Mouse (Mus musculus) hindbrain, embryonic 14.5 days (tissue): ENCODE data around the gene 2010111I01Rik. TPM values are rescaled to one million over a fixed set of nuclear protein-coding genes. Genes with fewer than 3 reads are reported as not detected.
"Not testable (repeated sequence)": the region's sequence is repeated elsewhere in the genome, so short reads cannot be mapped to it uniquely, and the experiment has no call there.

ENCODE experiments used
- ATAC-seq: fragments of 200-750 bp; cut with Nextera tagmentation; 2 replicates; pipeline ENCODE4 v1.8.0; 2017; ENCODE audit warnings: moderate number of reproducible peaks, mild to moderate bottlenecking, moderate TSS enrichment, moderate library complexity; ENCODE audit not compliant: low FRiP score
- DNase-seq: peaks from one replicate; pipeline ENCODE4 v3.0.0-alpha.2; 2015; ENCODE audit warnings: low spot score
- H3K27ac ChIP-seq: fragments of 300-500 bp; sonication (generic); 2 replicates; pipeline ENCODE4 v1.5.1; 2014; ENCODE audit warnings: mild to moderate bottlenecking, moderate library complexity
- H3K27me3 ChIP-seq: fragments of 300-500 bp; sonication (generic); 2 replicates; pipeline ENCODE4 v1.6.1; 2014; ENCODE audit warnings: mild to moderate bottlenecking, low read length, mixed read lengths; ENCODE audit not compliant: control insufficient read depth, insufficient read depth
- H3K36me3 ChIP-seq: fragments of 300-500 bp; sonication (generic); replicated peaks from 2 replicates; pipeline ENCODE4 v1.6.1; 2014; ENCODE audit not compliant: control insufficient read depth, insufficient read depth
- H3K4me1 ChIP-seq: fragments of 300-500 bp; sonication (generic); replicated peaks from 2 replicates; pipeline ENCODE4 v1.6.1; 2014; ENCODE audit warnings: antibody characterized with exemption, low read length, mixed read lengths; ENCODE audit not compliant: control insufficient read depth, insufficient read depth
- H3K4me2 ChIP-seq: fragments of 300-500 bp; sonication (generic); replicated peaks from 2 replicates; pipeline ENCODE4 v1.6.1; 2014; ENCODE audit warnings: mild to moderate bottlenecking, moderate library complexity
- H3K4me3 ChIP-seq: fragments of 300-500 bp; sonication (generic); replicated peaks from 2 replicates; pipeline ENCODE4 v1.5.1; 2014; ENCODE audit warnings: mild to moderate bottlenecking, low read length
- H3K9ac ChIP-seq: fragments of 300-500 bp; sonication (generic); 2 replicates; pipeline ENCODE4 v1.6.1; 2014
- H3K9me3 ChIP-seq: fragments of 300-500 bp; sonication (generic); 2 replicates; pipeline ENCODE4 v1.6.1; 2016; ENCODE audit warnings: low read length; ENCODE audit not compliant: control insufficient read depth
- WGBS: fragments of 180-500 bp; shearing (Covaris S2); extraction: QIAGEN DNeasy Blood & Tissue Kit; methylation state at CpG from one replicate; pipeline ENCODE4 v1.1.7; 2014; 5-methylcytosine and 5-hydroxymethylcytosine counted together
- polyA plus RNA-seq: library from polyadenylated mRNA; unstranded; fragments of >200 nt; fragmentation: Nextera tagmentation; extraction: Ambion mirVana; gene quantifications from 2 replicates; pipeline ENCODE4 v1.2.1, GENCODE M21; 2014

Gene 2010111I01Rik
- polyA plus RNA-seq, 1 experiment from 2014 or later: 32.6 TPM

DNA sequence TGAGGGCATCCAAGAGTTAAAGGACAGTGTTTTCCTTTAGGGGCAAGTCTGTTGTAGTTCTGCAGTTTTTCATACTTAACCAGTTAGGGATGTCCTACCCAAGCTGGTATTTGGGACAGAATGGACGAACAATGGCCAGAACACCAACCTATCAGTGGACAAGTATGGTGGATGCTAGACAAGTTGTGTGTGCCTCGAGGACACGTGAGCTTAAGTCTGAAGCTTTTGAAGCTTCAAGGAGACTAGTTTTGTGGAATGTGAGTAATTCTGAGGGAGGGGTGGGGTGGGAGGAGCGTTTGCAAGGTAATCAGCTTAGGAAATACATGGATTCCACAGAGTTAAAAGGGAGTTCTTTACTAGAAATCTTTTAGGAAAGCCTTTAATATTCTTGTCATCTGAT, 115.5 kb downstream of the 2010111I01Rik start:
- Histone ChIP-seq H3K9me3 (no peaks in the 10 kb centered on the region), H3K27me3 (no peaks in the 10 kb centered on the region), H3K4me1 (no peaks in the 10 kb centered on the region), H3K4me3 (no peak overlapping the region), H3K9ac (no peak overlapping the region), H3K27ac (no peak overlapping the region), H3K4me2 (no peak overlapping the region), H3K36me3 (no peaks in the 10 kb centered on the region)
- DNase-seq: no peak
- 63% methylated on average over 4 of the region's 4 CpGs for WGBS
- no peak for ATAC-seq

DNA sequence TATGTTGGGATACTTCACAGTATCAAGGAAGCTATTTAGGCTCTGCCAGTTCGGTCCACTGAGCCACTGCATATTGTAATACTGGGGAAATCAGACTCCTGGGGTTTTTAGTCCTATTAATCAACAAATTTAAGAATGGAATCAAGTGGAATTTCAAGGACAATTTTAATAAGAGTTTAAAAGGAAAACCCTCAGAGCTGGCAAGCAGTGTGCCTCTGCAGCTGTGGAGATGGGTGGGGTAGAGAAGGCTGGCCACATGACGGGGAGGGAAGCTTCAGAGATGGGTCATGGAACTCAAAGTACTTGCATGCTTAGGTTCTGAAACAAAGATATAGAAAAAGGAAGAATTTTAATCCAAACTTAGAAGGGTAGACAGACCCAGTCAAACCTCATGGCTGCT, 116.1 kb downstream of the 2010111I01Rik start:
- no peak overlapping the region for H3K27ac ChIP-seq
- no peak overlapping the region for H3K9ac ChIP-seq
- ATAC-seq: no peak
- DNase-seq: no peak
- no peaks in the 10 kb centered on the region for H3K4me1 ChIP-seq
- 92% methylated on average over 2 of the region's 2 CpGs for WGBS
- H3K36me3 ChIP-seq: no peaks in the 10 kb centered on the region
- H3K4me2 ChIP-seq: no peak overlapping the region
- no peaks in the 10 kb centered on the region for H3K27me3 ChIP-seq
- H3K9me3 ChIP-seq: no peaks in the 10 kb centered on the region
- no peak overlapping the region for H3K4me3 ChIP-seq

DNA sequence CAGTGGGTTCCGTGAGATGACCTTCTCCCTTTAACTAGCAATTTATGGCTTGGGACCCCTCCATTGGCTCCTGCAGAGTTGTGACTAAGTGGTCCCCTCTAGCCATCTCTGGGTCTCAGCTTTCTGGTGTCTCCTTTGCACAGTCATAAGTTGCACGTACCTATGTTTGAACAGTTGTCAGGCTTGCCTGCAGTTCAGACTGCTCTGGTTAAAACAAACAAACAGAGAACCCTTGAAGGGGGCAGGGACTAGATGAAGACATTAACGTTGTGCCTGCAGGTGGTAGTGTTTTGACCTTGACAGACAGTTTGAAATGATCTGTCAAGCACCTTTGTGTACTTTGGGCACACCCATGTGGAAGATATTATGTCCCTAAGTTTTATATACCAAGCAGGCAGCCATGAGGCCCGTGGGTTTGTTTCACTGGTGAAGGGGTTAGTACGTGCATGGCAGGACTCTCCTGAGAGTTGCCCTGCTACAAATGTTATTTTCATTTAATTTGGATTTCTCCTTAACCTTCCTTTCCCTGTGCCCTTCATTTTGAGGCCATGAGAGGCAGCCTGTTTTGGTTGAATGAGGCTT, 118.0 kb downstream of the 2010111I01Rik start:
- Histone ChIP-seq H3K9me3 (no peaks in the 10 kb centered on the region), H3K4me1 (no peaks in the 10 kb centered on the region), H3K36me3 (no peaks in the 10 kb centered on the region), H3K4me3 (no peak overlapping the region), H3K27me3 (no peaks in the 10 kb centered on the region), H3K4me2 (no peak overlapping the region), H3K27ac (no peak overlapping the region), H3K9ac (no peak overlapping the region)
- no peak for ATAC-seq
- DNase-seq: no peak
- WGBS: 64% methylated on average over 5 of the region's 5 CpGs

DNA sequence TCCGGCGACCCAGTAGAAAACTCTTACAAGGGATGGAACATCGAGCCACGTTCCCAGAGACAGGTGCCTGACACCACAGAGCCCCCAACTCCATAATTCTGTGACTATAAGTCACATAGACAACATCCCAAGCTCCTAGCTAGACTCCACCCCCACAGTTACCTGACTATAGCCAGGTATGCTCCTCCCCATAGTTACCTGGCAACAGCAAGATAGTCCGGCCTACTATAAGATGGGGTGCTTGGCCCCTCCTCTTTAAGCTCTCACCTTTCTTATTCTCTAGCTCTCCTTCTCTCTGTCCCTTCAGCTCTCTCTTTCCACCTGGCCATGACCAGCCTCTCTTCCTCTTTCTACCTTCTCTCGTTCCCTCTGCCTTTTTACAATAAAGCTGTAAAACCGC, 118.4 kb downstream of the 2010111I01Rik start:
- not testable (repeated sequence) for ATAC-seq, H3K4me2 ChIP-seq, H3K9ac ChIP-seq, H3K36me3 ChIP-seq, H3K4me3 ChIP-seq, H3K27me3 ChIP-seq, H3K9me3 ChIP-seq, H3K4me1 ChIP-seq, DNase-seq, H3K27ac ChIP-seq
- WGBS: 79% methylated on average over 7 of the region's 7 CpGs

DNA sequence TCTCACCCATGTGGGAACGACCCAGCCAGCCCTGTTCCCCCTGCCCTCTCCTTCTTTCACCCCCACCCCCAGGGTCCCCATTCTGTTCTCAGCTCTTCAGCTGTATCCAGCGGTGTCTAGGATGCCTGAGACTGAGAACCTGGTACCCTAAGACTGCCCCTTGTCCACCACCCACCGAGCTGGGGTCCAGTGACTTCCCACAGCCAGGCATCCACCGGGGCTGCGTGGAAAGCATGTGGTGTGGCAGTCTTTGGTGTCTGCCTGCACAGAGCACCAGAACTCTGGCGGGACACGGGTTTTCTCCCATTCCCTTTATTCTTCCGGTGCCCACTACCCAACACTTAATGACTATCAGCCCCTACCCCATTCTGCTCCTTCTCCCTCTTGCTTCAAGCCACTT, 119.0 kb downstream of the 2010111I01Rik start:
- H3K4me3 ChIP-seq: no peak overlapping the region

DNA sequence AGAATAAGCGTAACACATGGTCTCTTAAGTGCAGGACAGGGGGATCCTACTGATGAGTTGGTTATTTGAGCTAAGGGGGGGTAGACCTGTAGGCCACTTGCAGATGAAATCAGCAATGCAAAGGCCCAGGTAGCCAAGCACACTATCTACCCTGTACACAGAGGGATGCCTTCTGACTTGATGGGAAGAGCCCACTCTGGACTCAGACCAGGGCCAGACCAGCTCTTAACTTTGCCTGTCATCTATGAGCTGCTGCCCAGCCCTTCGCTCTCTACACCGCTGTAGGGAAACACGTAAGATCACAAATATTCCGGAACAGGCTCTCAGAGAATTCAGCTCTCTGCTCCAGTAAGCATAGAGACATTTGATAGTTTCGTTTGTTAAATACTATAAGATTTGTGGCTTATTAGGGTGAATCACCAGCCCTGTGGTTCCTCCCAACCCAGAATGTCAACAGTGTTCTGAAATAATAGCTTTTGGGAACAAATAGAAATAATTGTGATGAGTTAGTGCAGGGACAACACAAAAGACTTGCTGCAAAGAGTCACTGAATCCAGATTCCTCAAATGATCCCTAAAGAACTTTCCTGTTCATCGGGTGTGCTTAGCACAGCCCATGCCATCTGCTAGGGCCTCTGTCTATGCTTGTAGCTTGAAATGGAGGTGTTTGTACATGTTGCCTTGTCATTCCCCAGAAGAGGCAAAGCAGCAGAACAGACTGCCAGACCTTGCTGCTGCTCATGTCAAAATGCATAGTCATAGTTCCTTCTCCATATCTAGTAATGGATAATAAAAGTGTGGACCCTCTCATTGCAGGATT, 123.4 kb downstream of the 2010111I01Rik start:
- no peaks in the 10 kb centered on the region for H3K9me3 ChIP-seq
- ATAC-seq (no peak), DNase-seq (no peak)
- no peak overlapping the region for H3K4me3 ChIP-seq
- no peak overlapping the region for H3K9ac ChIP-seq
- no peaks in the 10 kb centered on the region for H3K27me3 ChIP-seq
- no peak overlapping the region for H3K27ac ChIP-seq
- H3K36me3 ChIP-seq: no peaks in the 10 kb centered on the region
- no peak overlapping the region for H3K4me2 ChIP-seq
- H3K4me1 ChIP-seq: no peaks in the 10 kb centered on the region
- WGBS: 93% methylated on average over 7 of the region's 7 CpGs

More for the DNA sequence above, 119.0 kb downstream of the 2010111I01Rik start:
- Histone ChIP-seq H3K4me2 (no peak overlapping the region), H3K36me3 (no peaks in the 10 kb centered on the region), H3K4me1 (no peaks in the 10 kb centered on the region), H3K9ac (no peak overlapping the region), H3K27ac (no peak overlapping the region), H3K27me3 (no peaks in the 10 kb centered on the region), H3K9me3 (no peaks in the 10 kb centered on the region)
- WGBS: 76% methylated on average over 8 of the region's 8 CpGs
- ATAC-seq (no peak), DNase-seq (no peak)

DNA sequence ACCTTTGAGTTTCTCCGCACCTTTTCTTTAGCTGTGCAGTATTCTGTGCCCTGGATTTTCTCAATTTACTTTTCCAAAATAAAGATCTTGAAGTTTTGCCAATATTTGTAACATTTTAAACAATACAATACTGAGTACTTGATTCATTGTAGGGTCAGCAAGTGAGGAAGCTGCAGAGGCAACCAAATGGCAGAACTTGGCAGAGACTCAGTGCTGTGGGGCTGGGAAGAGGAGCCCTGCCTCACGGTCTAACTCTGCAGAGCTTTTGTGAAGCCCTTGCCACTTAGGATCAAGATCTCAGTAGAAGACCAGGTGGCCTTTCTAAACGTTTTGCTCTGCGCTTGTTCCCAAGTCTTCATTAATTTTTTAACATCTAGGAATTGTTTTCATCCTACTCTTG, 124.8 kb downstream of the 2010111I01Rik start:
- Histone ChIP-seq H3K36me3 (no peaks in the 10 kb centered on the region), H3K9ac (no peak overlapping the region), H3K4me3 (no peak overlapping the region), H3K9me3 (no peaks in the 10 kb centered on the region), H3K27me3 (no peaks in the 10 kb centered on the region), H3K4me2 (no peak overlapping the region), H3K4me1 (no peaks in the 10 kb centered on the region), H3K27ac (no peak overlapping the region)
- DNase-seq (no peak), ATAC-seq (no peak)
- WGBS: 78% methylated on average over 4 of the region's 4 CpGs

DNA sequence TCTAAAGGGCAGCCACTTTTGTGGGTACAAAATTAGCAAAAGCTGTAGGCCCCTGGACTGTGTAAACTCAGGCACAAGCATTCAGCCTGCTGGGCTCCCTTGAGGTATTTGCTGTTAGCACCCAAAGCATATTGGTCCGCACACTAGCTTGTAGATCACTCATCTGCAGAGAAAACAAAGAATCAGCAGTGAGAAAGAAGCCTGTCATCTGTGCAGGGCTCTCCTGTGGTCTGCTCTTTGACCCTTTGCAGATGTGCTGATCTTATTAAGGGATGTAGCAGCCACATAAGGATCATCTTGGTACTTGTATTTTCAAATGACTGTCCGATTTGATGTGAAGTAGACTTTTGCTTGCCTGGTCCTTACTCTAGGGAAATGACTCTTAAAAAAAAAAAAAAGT, 126.6 kb downstream of the 2010111I01Rik start:
- DNase-seq (no peak), ATAC-seq (no peak)
- Histone ChIP-seq H3K9me3 (no peaks in the 10 kb centered on the region), H3K4me3 (no peak overlapping the region), H3K27me3 (no peaks in the 10 kb centered on the region), H3K36me3 (no peaks in the 10 kb centered on the region), H3K9ac (no peak overlapping the region), H3K4me1 (no peaks in the 10 kb centered on the region), H3K4me2 (no peak overlapping the region), H3K27ac (no peak overlapping the region)
- WGBS: 35% methylated on average over 2 of the region's 2 CpGs

DNA sequence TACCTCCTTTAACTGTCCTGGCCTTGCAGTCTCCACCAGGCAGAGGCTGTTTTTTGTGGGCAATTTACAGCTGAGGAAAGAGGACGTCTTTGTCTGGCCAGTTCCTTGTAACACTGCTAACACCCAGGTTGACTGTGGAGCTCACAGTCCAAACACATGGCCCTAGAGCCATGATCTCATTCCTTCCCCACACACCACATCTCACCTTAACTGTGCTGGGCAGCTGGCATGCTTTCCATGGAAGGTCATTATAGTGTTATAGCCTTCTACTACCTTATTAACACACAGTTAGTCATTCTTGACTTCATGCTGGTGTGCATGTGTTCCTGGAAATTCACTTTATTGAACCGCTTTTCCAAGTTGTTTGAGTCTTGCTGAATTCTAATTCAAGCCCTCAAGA, 127.6 kb downstream of the 2010111I01Rik start:
- no peak overlapping the region for H3K27ac ChIP-seq
- H3K4me2 ChIP-seq: no peak overlapping the region
- no peak for ATAC-seq
- no peaks in the 10 kb centered on the region for H3K36me3 ChIP-seq
- H3K9ac ChIP-seq: no peak overlapping the region
- no peaks in the 10 kb centered on the region for H3K4me1 ChIP-seq
- no peak for DNase-seq
- 88% methylated on average over 2 of the region's 2 CpGs for WGBS
- H3K9me3 ChIP-seq: no peaks in the 10 kb centered on the region
- H3K27me3 ChIP-seq: no peaks in the 10 kb centered on the region
- no peak overlapping the region for H3K4me3 ChIP-seq
